Mouse (Mus musculus): ENCODE data around the gene E2f3. TPM values are rescaled to one million over a fixed set of nuclear protein-coding genes. Genes with fewer than 3 reads are reported as not detected.

E2f3 gene
- polyA plus RNA-seq, 1 experiment, result 29.7 TPM

DNA sequence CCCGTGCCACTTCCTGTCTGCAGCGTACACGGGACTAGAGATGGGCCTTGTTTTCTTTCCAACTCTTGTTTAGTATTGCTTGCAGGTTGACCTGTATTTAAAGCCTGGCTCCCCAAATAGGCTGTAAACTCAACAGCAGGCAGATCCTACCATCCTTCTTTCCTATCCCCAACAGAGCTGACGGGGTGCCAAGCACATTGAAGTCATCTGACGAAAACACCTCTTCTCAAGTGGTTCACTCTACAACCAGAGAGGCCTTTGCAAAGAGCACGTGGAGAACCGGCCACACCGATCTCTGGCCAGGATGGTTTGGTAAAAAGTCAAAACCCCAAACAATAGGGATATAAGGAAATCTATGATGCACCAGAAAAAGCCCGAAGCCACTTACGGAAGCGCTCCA lies 8.5 kb downstream of the E2f3 start:
- TF ChIP-seq EP300 (IDR thresholded peaks at IDR 0.05; ENCODE audit: insufficient read depth, low read depth, low read length), result no peak
- H3K4me1 ChIP-seq (ENCODE audit: control insufficient read depth, insufficient read depth, low read length), result no peaks in the 10 kb centered on the region
- no peaks in the 10 kb centered on the region for H3K27me3 ChIP-seq (ENCODE audit: control insufficient read depth, insufficient read depth, low read length, poor library complexity, severe bottlenecking)
- H3K27ac ChIP-seq (ENCODE audit: insufficient read depth, low read length), result no peak overlapping the region
- no peak overlapping the region for H3K9ac ChIP-seq (ENCODE audit: low read depth, poor library complexity, severe bottlenecking)
- peaks cover 29% of the 10 kb centered on the region for H3K36me3 ChIP-seq (ENCODE audit: control insufficient read depth, insufficient read depth, low read length, poor library complexity, severe bottlenecking)
- no peak overlapping the region for H3K4me3 ChIP-seq (ENCODE audit: low read depth, low read length)
- no peaks in the 10 kb centered on the region for H3K9me3 ChIP-seq (replicated peaks; ENCODE audit: control insufficient read depth, insufficient read depth, low read length, poor library complexity, severe bottlenecking)

DNA sequence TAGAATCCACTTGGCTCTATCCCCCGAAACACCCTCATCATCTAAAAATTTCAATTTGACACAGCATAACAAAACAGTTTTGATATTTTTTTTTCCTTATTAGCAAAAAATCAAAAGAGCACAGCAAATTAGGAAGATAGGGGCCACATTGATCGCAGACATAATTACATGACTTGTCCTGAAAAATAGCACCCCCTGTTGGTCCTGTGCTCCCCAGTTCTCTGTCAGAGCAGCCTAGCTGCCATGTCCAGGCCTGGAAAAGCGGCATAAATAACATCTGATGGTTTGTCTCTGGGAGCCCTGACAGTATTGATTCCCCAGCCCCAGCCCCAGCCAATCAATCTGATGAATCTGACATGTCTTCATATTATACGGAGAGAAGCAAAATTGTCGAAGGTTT lies 11.8 kb downstream of the E2f3 start:
- no peak overlapping the region for H3K27ac ChIP-seq (ENCODE audit: insufficient read depth, low read length)
- TF ChIP-seq EP300 (IDR thresholded peaks at IDR 0.05; ENCODE audit: insufficient read depth, low read depth, low read length) (no peak), POLR2A (IDR thresholded peaks at IDR 0.05; ENCODE audit: insufficient read depth, low read length) (no peak), CTCF (IDR thresholded peaks at IDR 0.05; ENCODE audit: low read depth, low read length) (peak; percentile 35)
- no peak overlapping the region for H3K9ac ChIP-seq (ENCODE audit: low read depth, poor library complexity, severe bottlenecking)
- H3K27me3 ChIP-seq (ENCODE audit: control insufficient read depth, insufficient read depth, low read length, poor library complexity, severe bottlenecking), result no peaks in the 10 kb centered on the region
- H3K4me3 ChIP-seq (ENCODE audit: low read depth, low read length), result no peak overlapping the region
- H3K9me3 ChIP-seq (replicated peaks; ENCODE audit: control insufficient read depth, insufficient read depth, low read length, poor library complexity, severe bottlenecking), result no peaks in the 10 kb centered on the region
- no peaks in the 10 kb centered on the region for H3K4me1 ChIP-seq (ENCODE audit: control insufficient read depth, insufficient read depth, low read length)
- H3K36me3 ChIP-seq (ENCODE audit: control insufficient read depth, insufficient read depth, low read length, poor library complexity, severe bottlenecking), result peaks cover 18% of the 10 kb centered on the region

DNA sequence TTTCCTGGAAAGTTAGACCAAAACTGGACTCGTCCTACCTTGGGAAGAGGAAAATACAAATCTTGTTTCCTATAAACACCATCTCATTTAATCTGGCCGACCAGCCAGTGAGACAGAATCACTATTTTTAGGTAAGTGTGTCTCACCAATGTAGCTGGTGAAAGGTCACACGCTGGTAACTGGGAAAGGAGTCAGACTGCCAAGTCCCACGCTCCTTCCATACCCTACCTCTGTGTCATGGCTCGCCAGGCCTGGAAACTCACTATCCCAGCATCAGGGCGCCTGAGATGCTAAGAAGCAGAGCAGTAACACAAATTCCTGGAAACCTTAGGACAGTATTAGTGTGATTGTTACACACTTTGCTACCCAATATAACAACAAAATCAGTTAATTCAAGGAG lies 12.3 kb downstream of the E2f3 start:
- H3K36me3 ChIP-seq (ENCODE audit: control insufficient read depth, insufficient read depth, low read length, poor library complexity, severe bottlenecking), result peaks cover 16% of the 10 kb centered on the region

DNA sequence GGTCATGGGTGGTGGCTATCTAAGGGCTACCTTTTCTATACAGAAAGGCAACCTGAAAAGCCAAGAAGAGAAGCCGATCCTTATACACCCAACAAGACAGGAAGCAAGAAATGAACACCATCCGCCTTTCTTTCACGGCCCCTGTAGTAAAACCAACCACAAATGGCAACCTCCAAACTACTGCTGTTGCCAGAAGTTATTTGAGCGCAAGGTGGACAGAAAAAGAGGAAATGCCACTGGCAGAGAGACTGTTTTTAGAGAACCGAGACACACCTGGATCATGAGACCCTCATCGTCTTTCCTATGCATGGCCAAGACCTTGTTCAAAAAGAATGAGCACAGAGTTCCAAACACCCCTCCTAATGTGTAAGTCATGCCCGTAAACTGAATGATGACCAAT lies 15.5 kb downstream of the E2f3 start:
- no peaks in the 10 kb centered on the region for H3K9me3 ChIP-seq (replicated peaks; ENCODE audit: control insufficient read depth, insufficient read depth, low read length, poor library complexity, severe bottlenecking)
- H3K4me1 ChIP-seq (ENCODE audit: control insufficient read depth, insufficient read depth, low read length), result no peaks in the 10 kb centered on the region
- no peak overlapping the region for H3K27ac ChIP-seq (ENCODE audit: insufficient read depth, low read length)
- no peaks in the 10 kb centered on the region for H3K27me3 ChIP-seq (ENCODE audit: control insufficient read depth, insufficient read depth, low read length, poor library complexity, severe bottlenecking)
- peaks cover 7% of the 10 kb centered on the region; the same call in 1 of the 2 replicates for H3K36me3 ChIP-seq (ENCODE audit: control insufficient read depth, insufficient read depth, low read length, poor library complexity, severe bottlenecking)
- no peak overlapping the region for H3K4me3 ChIP-seq (ENCODE audit: low read depth, low read length)
- TF ChIP-seq POLR2A (IDR thresholded peaks at IDR 0.05; ENCODE audit: insufficient read depth, low read length), result no peak
- TF ChIP-seq CTCF (IDR thresholded peaks at IDR 0.05; ENCODE audit: low read depth, low read length), result no peak
- no peak for TF ChIP-seq EP300 (IDR thresholded peaks at IDR 0.05; ENCODE audit: insufficient read depth, low read depth, low read length)
- no peak overlapping the region for H3K9ac ChIP-seq (ENCODE audit: low read depth, poor library complexity, severe bottlenecking)

More for the DNA sequence above, 12.3 kb downstream of the E2f3 start:
- H3K9ac ChIP-seq (ENCODE audit: low read depth, poor library complexity, severe bottlenecking), result no peak overlapping the region
- H3K4me1 ChIP-seq (ENCODE audit: control insufficient read depth, insufficient read depth, low read length), result no peaks in the 10 kb centered on the region
- H3K27ac ChIP-seq (ENCODE audit: insufficient read depth, low read length), result no peak overlapping the region
- TF ChIP-seq CTCF (IDR thresholded peaks at IDR 0.05; ENCODE audit: low read depth, low read length) (no peak), EP300 (IDR thresholded peaks at IDR 0.05; ENCODE audit: insufficient read depth, low read depth, low read length) (no peak), POLR2A (IDR thresholded peaks at IDR 0.05; ENCODE audit: insufficient read depth, low read length) (no peak)
- no peaks in the 10 kb centered on the region for H3K9me3 ChIP-seq (replicated peaks; ENCODE audit: control insufficient read depth, insufficient read depth, low read length, poor library complexity, severe bottlenecking)
- no peaks in the 10 kb centered on the region for H3K27me3 ChIP-seq (ENCODE audit: control insufficient read depth, insufficient read depth, low read length, poor library complexity, severe bottlenecking)
- no peak overlapping the region for H3K4me3 ChIP-seq (ENCODE audit: low read depth, low read length)

DNA sequence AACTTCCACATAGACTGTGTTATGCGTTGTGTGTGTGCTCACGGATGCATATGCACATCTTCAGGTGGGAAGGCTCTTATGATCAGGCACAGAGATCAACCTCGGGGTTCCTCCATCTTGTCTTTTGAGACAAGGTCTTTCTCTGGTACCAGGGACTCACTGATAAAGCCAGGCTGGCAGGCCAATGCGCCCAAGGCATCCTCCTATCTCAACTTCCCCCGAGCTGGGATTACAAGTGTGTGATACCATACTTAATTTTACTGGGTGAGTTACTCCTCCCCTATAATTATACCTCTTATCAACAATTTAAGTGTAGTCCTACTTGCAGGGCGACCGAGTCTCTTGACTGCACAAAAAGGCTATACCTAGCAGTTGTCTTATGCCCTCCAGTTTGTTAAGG lies 17.2 kb downstream of the E2f3 start:
- no peak for TF ChIP-seq EP300 (IDR thresholded peaks at IDR 0.05; ENCODE audit: insufficient read depth, low read depth, low read length)
- no peak for TF ChIP-seq CTCF (IDR thresholded peaks at IDR 0.05; ENCODE audit: low read depth, low read length)
- TF ChIP-seq POLR2A (IDR thresholded peaks at IDR 0.05; ENCODE audit: insufficient read depth, low read length), result no peak
- no peaks in the 10 kb centered on the region for H3K9me3 ChIP-seq (replicated peaks; ENCODE audit: control insufficient read depth, insufficient read depth, low read length, poor library complexity, severe bottlenecking)
- H3K4me1 ChIP-seq (ENCODE audit: control insufficient read depth, insufficient read depth, low read length), result peaks cover 1% of the 10 kb centered on the region
- no peaks in the 10 kb centered on the region for H3K27me3 ChIP-seq (ENCODE audit: control insufficient read depth, insufficient read depth, low read length, poor library complexity, severe bottlenecking)
- H3K4me3 ChIP-seq (ENCODE audit: low read depth, low read length), result no peak overlapping the region
- no peak overlapping the region for H3K27ac ChIP-seq (ENCODE audit: insufficient read depth, low read length)
- H3K9ac ChIP-seq (ENCODE audit: low read depth, poor library complexity, severe bottlenecking), result no peak overlapping the region
- H3K36me3 ChIP-seq (ENCODE audit: control insufficient read depth, insufficient read depth, low read length, poor library complexity, severe bottlenecking), result peaks cover 7% of the 10 kb centered on the region; the same call in 1 of the 2 replicates

DNA sequence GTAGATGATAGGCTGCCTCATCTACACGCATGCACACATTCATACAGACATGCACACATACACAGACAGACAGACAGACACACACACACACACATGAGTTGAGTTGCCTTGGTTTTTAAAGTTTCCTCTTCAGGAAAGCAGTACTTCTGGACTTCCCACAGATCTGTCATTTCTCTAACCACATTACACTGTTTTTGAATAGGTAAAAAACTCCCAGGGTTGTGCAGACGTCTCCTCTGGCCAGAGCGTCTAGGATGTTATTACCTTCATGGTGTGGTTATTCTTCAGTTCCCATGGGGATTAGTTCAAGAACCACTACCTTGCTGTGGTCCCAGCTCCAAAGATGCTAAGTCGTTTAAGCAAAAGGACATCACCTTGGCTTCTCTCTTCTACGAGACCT lies 18.5 kb downstream of the E2f3 start:
- peaks cover 7% of the 10 kb centered on the region; the same call in 1 of the 2 replicates for H3K36me3 ChIP-seq (ENCODE audit: control insufficient read depth, insufficient read depth, low read length, poor library complexity, severe bottlenecking)
- peaks cover 6% of the 10 kb centered on the region for H3K4me1 ChIP-seq (ENCODE audit: control insufficient read depth, insufficient read depth, low read length)
- TF ChIP-seq POLR2A (IDR thresholded peaks at IDR 0.05; ENCODE audit: insufficient read depth, low read length), result no peak
- TF ChIP-seq CTCF (IDR thresholded peaks at IDR 0.05; ENCODE audit: low read depth, low read length), result no peak
- TF ChIP-seq EP300 (IDR thresholded peaks at IDR 0.05; ENCODE audit: insufficient read depth, low read depth, low read length), result no peak

More for the DNA sequence above, 18.5 kb downstream of the E2f3 start:
- Histone ChIP-seq H3K9ac (ENCODE audit: low read depth, poor library complexity, severe bottlenecking) (no peak overlapping the region), H3K9me3 (replicated peaks; ENCODE audit: control insufficient read depth, insufficient read depth, low read length, poor library complexity, severe bottlenecking) (no peaks in the 10 kb centered on the region), H3K27me3 (ENCODE audit: control insufficient read depth, insufficient read depth, low read length, poor library complexity, severe bottlenecking) (no peaks in the 10 kb centered on the region), H3K4me3 (ENCODE audit: low read depth, low read length) (no peak overlapping the region), H3K27ac (ENCODE audit: insufficient read depth, low read length) (no peak overlapping the region)
